Mouse (Mus musculus) bone marrow macrophage, adult 2 months (primary cell): ENCODE results near the gene Il5ra. TPM values are rescaled to one million over a fixed set of nuclear protein-coding genes. Genes with fewer than 3 reads are reported as not detected.

ENCODE experiments used
- H3K27ac ChIP-seq: 2 replicates; pipeline ENCODE4 v1.5.1; 2012; ENCODE audit warnings: low read depth, low read length; ENCODE audit not compliant: insufficient read depth
- H3K4me1 ChIP-seq: 2 replicates; pipeline ENCODE4 v1.6.1; 2012; ENCODE audit warnings: low read length; ENCODE audit not compliant: control insufficient read depth, insufficient read depth
- H3K4me3 ChIP-seq: 2 replicates; pipeline ENCODE4 v1.5.1; 2012; ENCODE audit warnings: mild to moderate bottlenecking, low read length, moderate library complexity; ENCODE audit not compliant: insufficient read depth
- CTCF ChIP-seq: IDR thresholded peaks from 2 replicates; pipeline ENCODE4 v1.5.1; 2012; ENCODE audit warnings: low read depth, mild to moderate bottlenecking, low read length, moderate library complexity
- POLR2A ChIP-seq: IDR thresholded peaks from 2 replicates; pipeline ENCODE4 v1.6.1; 2012; ENCODE audit warnings: mild to moderate bottlenecking, low read depth, low read length, borderline replicate concordance
- polyA plus RNA-seq: library from polyadenylated mRNA; stranded (reverse); fragments of >200 nt; gene quantifications from 2 replicates; pipeline ENCODE4 v1.2.4, GENCODE M21; 2012; ENCODE audit not compliant: missing spikeins, insufficient read depth, insufficient read length

The Il5ra gene
- polyA plus RNA-seq, result not detected in 2 replicates

DNA sequence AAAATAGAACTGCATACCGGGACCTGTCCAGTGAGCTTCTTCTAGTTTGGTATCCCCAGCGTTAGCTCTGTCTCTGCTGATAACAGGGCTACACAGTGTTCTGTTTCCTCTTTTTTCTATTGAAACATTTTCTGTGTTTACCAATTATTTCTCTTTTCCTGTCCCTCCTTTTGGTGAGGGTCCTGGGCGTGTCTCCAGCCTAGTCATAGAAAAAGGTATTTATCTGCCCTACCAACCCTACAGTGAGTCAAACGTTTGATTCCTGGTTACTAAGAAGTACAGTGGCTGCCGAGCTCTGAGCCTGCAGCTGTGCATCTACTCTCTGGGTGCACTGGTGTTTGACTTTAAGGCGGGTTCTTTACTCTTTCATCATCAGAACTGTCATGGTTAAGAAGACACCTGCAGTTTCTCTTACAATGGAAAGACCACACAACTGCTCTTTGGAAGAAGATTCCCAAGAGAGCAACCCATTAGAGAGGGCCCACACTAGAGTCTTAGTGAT, at the start of gene Il5ra:
Il5ra (minus strand) TSS at position 151 of the 502 bp plus-strand sequence.
- TF ChIP-seq POLR2A (no peak), CTCF (no peak)
- Histone ChIP-seq H3K4me1 (peaks cover 2% of the 10 kb centered on the region; the same call in 1 of the 2 replicates), H3K4me3 (no peak within 1 kb of the TSS), H3K27ac (no peak within 1 kb of the TSS)

DNA sequence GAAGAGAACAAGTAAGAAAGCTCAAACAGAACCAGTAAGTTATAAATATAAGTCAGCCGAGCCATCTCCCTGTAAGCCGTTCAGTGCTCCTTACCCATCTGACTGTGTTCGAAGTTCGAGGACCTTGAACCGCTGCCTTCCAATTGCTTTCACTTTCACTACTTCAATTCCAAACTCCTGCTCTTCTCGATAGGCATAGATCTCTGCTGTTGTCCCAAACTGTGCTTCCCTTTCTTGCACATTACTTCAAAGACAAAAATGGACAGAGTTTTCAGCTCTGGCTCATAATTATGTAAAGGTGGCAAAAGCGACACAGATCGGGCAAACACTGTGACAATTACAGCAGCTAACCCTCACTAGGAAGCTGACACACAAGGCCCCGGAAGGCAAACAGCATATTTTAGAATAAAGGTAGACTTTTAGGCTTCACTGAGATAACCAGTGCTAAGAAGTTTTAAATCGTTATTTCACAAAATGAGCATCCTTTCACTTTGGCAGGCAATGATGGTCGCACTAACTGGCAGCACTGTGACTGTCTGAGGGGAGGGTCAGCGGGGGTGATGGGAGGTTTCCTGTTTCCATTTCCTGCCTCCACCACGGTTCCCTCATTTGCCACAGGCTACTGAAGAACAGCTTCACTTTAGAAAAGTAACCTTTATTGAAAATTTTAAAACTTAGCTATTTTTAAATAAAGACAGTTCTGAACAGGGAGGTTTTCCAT, 45.4 kb upstream of the Il5ra start:
- TF ChIP-seq POLR2A, result no peak
- TF ChIP-seq CTCF, result no peak
- peak overlapping the region; percentile 53 for H3K27ac ChIP-seq
- H3K4me1 ChIP-seq, result peaks cover 12% of the 10 kb centered on the region

DNA sequence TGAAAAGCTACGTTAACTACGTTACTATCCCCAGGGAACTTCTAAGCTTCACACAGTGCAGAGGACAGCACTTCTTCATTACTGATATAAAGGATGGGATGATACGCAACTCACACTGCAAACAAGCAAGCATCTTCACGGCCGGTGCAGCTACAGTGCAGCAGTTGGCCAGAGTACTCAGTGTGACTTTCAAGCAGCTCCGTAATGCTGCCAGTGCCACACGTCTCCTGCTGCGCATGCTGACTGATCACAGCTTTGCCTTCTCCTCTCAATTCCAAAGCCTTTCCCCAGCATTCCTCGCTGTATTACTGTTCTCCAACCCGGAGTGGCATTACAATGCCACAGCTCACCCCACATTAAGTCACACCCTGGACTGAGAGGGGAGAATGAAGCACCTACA, 44.8 kb upstream of the Il5ra start:
- Histone ChIP-seq H3K27ac (peak overlapping the region; percentile 53; the same call in 1 of the 2 replicates), H3K4me1 (peaks cover 11% of the 10 kb centered on the region), H3K4me3 (peak overlapping the region; percentile 54)
- TF ChIP-seq CTCF (no peak), POLR2A (no peak)

More for the DNA sequence above, 45.4 kb upstream of the Il5ra start:
- H3K4me3 ChIP-seq, result peak overlapping the region; percentile 54

DNA sequence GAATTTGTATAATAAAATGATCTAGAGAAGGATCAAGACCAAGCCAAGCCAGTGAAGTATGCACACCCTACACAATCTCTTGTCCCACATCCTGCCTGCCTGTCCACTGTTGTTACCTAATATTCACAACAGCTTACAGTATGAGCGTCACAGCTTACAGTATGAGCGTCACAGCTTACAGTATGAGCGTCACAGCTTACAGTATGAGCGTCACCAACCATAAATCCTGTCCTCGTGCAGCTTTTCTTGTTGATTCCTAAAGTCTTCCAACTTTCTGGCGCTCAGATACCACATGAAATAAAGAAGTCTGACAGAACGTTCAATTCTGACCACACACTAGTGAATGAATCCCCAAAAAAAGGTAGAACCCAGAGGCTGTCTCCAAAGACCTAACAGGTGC, 44.3 kb upstream of the Il5ra start:
- Histone ChIP-seq H3K4me1 (peaks cover 7% of the 10 kb centered on the region), H3K27ac (no peak overlapping the region)
- TF ChIP-seq POLR2A (no peak), CTCF (no peak)

DNA sequence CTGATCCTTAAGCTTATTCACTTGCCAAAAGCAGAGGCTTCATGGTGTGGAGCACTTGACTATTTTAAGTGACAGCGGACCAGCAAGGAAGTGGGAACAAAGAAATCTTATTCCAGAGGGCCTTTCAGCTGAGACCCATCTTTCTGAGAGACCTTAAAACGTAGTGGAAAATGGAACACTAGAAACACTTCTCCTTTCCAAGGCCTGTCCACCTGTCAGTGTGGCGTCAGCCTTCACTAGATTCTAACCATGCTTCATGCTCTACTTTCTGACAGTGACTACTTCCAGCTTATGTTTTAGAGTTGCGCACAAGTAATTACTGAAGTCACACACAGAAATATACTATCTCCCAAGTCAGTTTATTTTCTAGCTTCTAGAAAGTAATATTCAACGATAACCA, 43.6 kb upstream of the Il5ra start:
- Histone ChIP-seq H3K4me3 (no peak overlapping the region), H3K27ac (no peak overlapping the region), H3K4me1 (peaks cover 6% of the 10 kb centered on the region)
- TF ChIP-seq CTCF, result no peak
- TF ChIP-seq POLR2A, result no peak

More for the DNA sequence above, 44.3 kb upstream of the Il5ra start:
- H3K4me3 ChIP-seq, result no peak overlapping the region

DNA sequence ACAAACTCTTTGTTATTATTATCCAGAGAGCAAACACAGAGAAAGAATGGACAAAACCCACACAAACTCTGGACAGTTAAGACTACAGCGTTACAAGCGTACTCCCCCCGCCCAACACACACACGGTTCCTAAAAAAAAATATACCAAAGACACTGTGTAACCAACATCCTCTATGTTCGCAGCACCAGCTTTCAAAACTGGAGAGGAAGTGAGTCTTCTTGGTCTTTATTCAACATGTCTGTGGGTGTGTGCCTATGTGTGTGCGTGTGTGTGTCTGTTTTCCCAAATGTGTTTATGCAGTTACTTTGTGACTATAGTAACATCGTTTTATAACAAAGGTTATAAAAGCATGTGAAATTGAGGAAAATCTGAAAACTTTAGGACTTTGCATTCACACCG, 42.6 kb upstream of the Il5ra start:
- no peak overlapping the region for H3K27ac ChIP-seq
- H3K4me3 ChIP-seq, result no peak overlapping the region
- TF ChIP-seq CTCF, result no peak
- TF ChIP-seq POLR2A, result no peak
- H3K4me1 ChIP-seq, result peaks cover 5% of the 10 kb centered on the region

DNA sequence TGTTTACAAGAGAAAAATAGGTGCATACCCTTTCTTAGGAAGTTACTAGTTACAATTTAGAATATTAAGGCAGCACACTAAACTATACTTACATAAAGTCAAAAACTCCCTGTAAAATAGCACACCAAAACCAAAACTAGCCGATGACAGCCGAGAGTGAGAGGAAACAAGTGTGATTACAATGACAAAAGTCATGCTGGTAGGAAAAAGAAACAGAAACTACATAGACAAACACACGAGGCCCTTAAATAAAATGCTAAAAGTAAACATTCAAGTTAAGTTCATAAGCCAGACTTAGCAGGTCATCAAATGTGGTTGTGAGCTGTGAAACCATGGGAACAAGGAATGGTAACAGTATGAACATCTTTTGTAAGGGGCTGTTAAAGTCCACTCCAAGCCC, 38.3 kb upstream of the Il5ra start:
- TF ChIP-seq POLR2A, result no peak
- no peak for TF ChIP-seq CTCF
- Histone ChIP-seq H3K4me3 (no peak overlapping the region), H3K4me1 (peaks cover 2% of the 10 kb centered on the region; the same call in 1 of the 2 replicates), H3K27ac (no peak overlapping the region)

DNA sequence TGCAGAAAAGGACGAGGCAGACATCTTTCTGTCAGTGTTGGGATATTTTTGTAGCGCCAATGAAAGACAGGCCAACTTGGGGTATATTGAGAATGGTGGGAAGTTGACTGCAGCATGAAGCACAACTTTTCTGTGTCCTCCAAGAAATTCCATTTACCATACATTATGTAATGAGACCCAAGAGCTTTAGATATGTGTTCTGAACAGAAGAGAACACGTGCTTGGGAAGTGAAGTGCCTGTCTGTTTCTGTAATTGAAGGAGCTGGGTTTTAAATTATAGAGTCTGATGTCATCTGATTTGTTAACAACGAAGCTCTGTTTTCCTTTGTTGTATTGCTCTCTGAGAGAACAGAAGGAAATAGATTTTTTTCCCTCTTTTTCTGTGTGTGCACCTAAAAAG, 21.2 kb upstream of the Il5ra start:
- no peak for TF ChIP-seq POLR2A
- no peak for TF ChIP-seq CTCF
- peak overlapping the region; percentile 94 for H3K4me3 ChIP-seq
- H3K27ac ChIP-seq, result no peak overlapping the region
- peaks cover 2% of the 10 kb centered on the region; the same call in 1 of the 2 replicates for H3K4me1 ChIP-seq

DNA sequence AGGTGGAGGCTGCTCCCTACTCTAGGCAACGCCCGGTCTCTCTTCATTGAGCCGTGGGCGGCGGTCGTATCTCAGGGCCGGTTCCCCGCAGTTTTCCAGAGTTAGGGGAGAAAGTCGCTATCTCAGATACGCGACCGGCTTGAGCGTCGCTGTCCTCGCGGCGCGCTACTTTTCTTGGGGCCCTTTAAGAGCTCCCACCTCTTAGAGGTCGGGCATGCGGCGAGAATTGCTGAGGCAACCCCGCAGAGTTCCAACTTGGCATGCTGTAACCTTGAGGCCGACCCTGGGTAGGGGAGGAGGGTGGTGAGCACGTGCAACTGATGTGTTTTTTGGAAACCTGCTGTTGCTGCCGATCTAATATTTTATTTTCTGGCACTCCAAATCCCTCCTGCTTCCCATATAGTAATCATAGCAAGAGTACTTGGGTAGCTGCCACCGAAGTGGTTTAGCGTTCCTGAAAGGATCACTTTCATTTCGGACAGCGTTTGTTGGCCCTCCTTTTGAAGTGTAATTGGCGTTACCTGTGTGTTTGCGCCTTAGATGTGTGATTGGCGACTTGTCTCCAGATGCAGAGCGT, 20.5 kb upstream of the Il5ra start:
- Histone ChIP-seq H3K4me1 (peaks cover 2% of the 10 kb centered on the region; the same call in 1 of the 2 replicates), H3K27ac (peak overlapping the region; percentile 18; the same call in 1 of the 2 replicates), H3K4me3 (peak overlapping the region; percentile 94)
- TF ChIP-seq POLR2A, result no peak
- TF ChIP-seq CTCF, result no peak
